Mouse (Mus musculus) neural tube, embryonic 14.5 days (tissue): Measurements from ENCODE around the gene Ptcd3. TPM values are rescaled to one million over a fixed set of nuclear protein-coding genes. Genes with fewer than 3 reads are reported as not detected.
"Not testable (repeated sequence)": the region's sequence is repeated elsewhere in the genome, so short reads cannot be mapped to it uniquely, and the experiment has no call there.

Source experiments
- ATAC-seq: fragments of 200-750 bp; cut with Nextera tagmentation; 2 replicates; pipeline ENCODE4 v1.8.0; 2017; ENCODE audit warnings: low read depth, mild to moderate bottlenecking, moderate TSS enrichment, moderate library complexity
- H3K27ac ChIP-seq: fragments of 300-500 bp; sonication (generic); 2 replicates; pipeline ENCODE4 v1.5.1; 2014; ENCODE audit warnings: low read depth, mild to moderate bottlenecking, control low read depth, low read length, moderate library complexity, mixed read lengths
- H3K27me3 ChIP-seq: fragments of 300-500 bp; sonication (generic); 2 replicates; pipeline ENCODE4 v1.6.1; 2014; ENCODE audit warnings: low read length; ENCODE audit not compliant: control insufficient read depth, insufficient read depth
- H3K36me3 ChIP-seq: fragments of 300-500 bp; sonication (generic); 2 replicates; pipeline ENCODE4 v1.6.1; 2014; ENCODE audit warnings: low read length, mixed read lengths; ENCODE audit not compliant: control insufficient read depth, insufficient read depth
- H3K4me1 ChIP-seq: fragments of 300-500 bp; sonication (generic); 2 replicates; pipeline ENCODE4 v1.6.1; 2014; ENCODE audit warnings: low read length; ENCODE audit not compliant: control insufficient read depth, insufficient read depth
- H3K4me2 ChIP-seq: fragments of 300-500 bp; sonication (generic); 2 replicates; pipeline ENCODE4 v1.6.1; 2014; ENCODE audit warnings: mild to moderate bottlenecking, low read depth, low read length, control low read depth
- H3K4me3 ChIP-seq: fragments of 300-500 bp; sonication (generic); 2 replicates; pipeline ENCODE4 v1.5.1; 2014; ENCODE audit warnings: low read depth, low read length, control low read depth, mixed read lengths
- H3K9ac ChIP-seq: fragments of 300-500 bp; sonication (generic); replicated peaks from 2 replicates; pipeline ENCODE4 v1.6.1; 2014; ENCODE audit warnings: low read depth, mild to moderate bottlenecking, control low read depth, low read length, mixed read lengths
- H3K9me3 ChIP-seq: fragments of 300-500 bp; sonication (generic); 2 replicates; pipeline ENCODE4 v1.6.1; 2016; ENCODE audit warnings: low read length; ENCODE audit not compliant: control insufficient read depth
- WGBS: fragments of 180-500 bp; shearing (Covaris S2); extraction: QIAGEN DNeasy Blood & Tissue Kit; methylation state at CpG from one replicate; pipeline ENCODE4 v1.1.7; 2014; 5-methylcytosine and 5-hydroxymethylcytosine counted together
- polyA plus RNA-seq: library from polyadenylated mRNA; unstranded; fragments of >200 nt; fragmentation: Nextera tagmentation; extraction: Ambion mirVana; gene quantifications from 2 replicates; pipeline ENCODE4 v1.2.1, GENCODE M21; 2014

Gene Ptcd3
- polyA plus RNA-seq, 1 experiment from 2014 or later = 98.9 TPM

DNA sequence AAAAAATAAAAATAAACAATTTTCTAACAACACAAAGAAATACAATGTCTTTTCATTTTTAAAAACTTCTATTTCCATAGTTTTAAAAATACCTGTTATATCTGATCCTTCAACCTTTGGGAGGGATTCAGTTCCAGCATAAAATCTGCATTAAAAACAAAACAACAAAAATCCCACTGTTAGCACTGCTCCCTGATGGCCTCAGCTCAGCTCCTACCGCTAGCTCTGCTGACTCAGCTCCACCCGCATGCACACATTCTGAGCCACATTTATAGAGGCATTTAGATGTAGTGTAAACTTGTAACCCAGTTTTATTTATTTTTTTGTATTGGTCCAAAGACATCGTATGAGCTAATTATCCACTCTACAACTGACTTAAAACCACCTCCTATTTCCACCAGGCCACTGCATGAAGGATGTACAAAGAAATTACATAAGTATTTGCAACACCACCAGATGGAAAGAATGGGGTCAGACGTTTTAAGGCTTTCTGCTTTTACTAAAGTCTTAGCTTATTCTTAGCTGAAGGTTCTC lies 781 bp downstream of the Ptcd3 start:
- Histone ChIP-seq H3K4me1 (peaks cover 3% of the 10 kb centered on the region; the same call in 1 of the 2 replicates), H3K4me2 (peak overlapping the region; percentile 60), H3K4me3 (peak overlapping the region; percentile 71), H3K9me3 (no peaks in the 10 kb centered on the region), H3K36me3 (peaks cover 29% of the 10 kb centered on the region), H3K9ac (peak overlapping the region; percentile 50), H3K27ac (no peak overlapping the region), H3K27me3 (no peaks in the 10 kb centered on the region)
- WGBS = 3% methylated on average over 4 of the region's 4 CpGs
- no peak for ATAC-seq

DNA sequence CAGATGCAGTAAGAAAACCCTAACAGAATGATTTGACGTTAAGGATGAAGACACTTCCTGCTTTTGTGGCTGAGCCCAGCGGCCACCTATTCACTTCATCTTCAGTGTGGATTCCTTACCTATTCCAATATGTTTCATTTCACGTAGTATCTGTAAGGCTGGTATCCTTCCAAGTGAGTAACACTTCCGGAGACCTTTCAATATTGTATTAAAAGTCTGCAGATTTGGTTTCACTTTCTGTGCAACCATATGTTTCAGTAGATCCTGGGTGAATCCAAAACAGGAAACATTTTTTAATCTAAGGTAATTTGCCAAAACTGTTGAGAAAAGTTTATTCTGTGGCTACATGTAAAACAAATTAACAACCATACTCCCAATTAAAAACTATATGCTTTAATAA lies 15.3 kb downstream of the Ptcd3 start:
- Histone ChIP-seq H3K4me1 (no peaks in the 10 kb centered on the region), H3K9ac (no peak overlapping the region), H3K27ac (no peak overlapping the region), H3K4me2 (no peak overlapping the region), H3K9me3 (no peaks in the 10 kb centered on the region), H3K4me3 (no peak overlapping the region), H3K27me3 (no peaks in the 10 kb centered on the region), H3K36me3 (peaks cover 80% of the 10 kb centered on the region)
- no peak for ATAC-seq
- 97% methylated on average over 4 of the region's 4 CpGs for WGBS

DNA sequence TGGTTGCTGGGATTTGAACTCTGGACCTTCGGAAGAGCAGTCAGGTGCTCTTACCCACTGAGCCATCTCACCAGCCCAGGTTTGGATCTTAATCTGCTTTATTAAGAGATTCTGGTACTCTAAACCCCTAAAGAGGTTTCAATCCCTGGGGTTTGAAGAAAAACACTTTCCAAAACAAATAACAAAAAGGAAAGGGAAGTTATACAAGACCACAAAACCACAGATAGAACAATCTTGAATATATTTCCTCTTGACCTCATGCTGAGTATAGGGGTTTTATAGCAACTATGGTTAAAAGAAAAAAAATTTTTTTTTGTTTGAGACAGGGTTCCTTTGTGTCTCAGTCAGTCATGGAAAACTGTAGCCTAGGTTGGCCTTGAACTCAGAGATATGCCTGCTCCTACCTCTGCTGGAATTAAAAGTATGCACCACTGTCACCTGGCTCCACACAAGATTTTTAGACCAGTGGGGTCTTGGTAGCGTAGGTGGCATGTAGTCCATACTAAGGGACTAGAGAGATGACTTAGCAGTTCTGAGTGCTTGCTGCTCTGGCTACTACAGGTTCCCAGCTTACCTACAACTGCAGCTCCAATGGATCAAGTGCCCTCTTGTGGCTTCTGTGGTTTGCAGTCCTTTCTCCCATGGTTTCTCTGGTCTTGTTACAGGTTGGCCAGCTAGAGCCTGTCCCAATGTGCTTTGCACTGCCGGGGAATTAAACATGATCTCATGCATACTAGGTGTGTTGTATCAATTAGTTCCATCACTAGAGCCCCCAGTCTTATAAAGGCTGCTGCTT lies 30.4 kb downstream of the Ptcd3 start:
- no peak overlapping the region for H3K9ac ChIP-seq
- no peak overlapping the region for H3K4me3 ChIP-seq
- ATAC-seq = no peak
- no peak overlapping the region for H3K27ac ChIP-seq
- 94% methylated on average over 3 of the region's 3 CpGs for WGBS
- H3K4me1 ChIP-seq = no peaks in the 10 kb centered on the region
- no peak overlapping the region for H3K4me2 ChIP-seq
- H3K27me3 ChIP-seq = no peaks in the 10 kb centered on the region
- H3K36me3 ChIP-seq = peaks cover 65% of the 10 kb centered on the region
- no peaks in the 10 kb centered on the region for H3K9me3 ChIP-seq

DNA sequence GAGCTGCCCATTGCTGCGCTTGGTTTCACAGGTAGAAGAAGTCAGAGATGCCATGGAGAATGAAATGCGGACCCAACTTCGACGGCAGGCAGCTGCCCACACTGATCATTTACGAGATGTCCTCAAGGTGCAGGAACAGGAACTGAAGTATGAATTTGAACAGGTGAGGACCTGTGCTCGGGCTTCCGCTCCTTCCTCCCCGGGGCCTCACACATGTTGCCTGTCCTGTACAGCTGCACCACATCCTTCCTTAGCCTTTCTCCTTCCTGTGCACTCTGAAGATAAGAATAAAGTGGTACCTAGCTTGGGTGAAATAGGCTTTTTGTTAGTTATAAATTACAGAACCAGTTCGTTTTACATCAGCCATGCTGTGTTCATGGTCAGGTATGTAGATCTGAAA lies 37.2 kb downstream of the Ptcd3 start:
- Histone ChIP-seq H3K9me3 (no peaks in the 10 kb centered on the region), H3K4me2 (no peak overlapping the region), H3K4me3 (no peak overlapping the region), H3K27ac (no peak overlapping the region), H3K36me3 (peaks cover 63% of the 10 kb centered on the region), H3K9ac (no peak overlapping the region), H3K4me1 (no peaks in the 10 kb centered on the region), H3K27me3 (no peaks in the 10 kb centered on the region)
- WGBS = 95% methylated on average over 9 of the region's 9 CpGs
- ATAC-seq = no peak

DNA sequence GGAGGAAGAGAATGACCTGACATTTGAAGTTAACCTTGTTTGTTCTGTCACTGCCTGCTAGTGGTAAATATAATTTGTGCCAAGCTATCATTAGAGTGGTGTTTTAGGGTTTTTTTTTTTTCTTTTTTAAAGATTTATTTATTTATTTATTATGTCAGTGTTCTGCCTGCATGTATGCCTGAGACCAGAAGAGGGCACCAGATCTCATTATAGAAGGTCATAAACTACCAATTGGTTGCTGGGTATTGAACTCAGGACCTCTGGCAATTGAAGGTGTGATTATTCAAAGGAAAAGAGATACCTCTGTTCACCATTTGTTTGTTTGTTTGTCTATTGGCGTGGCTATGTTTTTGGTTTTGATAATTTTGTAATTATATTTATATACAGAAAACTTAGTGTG lies 39.7 kb downstream of the Ptcd3 start:
- WGBS = 100% methylated on average over 1 of the region's 1 CpGs
- ATAC-seq = no peak

DNA sequence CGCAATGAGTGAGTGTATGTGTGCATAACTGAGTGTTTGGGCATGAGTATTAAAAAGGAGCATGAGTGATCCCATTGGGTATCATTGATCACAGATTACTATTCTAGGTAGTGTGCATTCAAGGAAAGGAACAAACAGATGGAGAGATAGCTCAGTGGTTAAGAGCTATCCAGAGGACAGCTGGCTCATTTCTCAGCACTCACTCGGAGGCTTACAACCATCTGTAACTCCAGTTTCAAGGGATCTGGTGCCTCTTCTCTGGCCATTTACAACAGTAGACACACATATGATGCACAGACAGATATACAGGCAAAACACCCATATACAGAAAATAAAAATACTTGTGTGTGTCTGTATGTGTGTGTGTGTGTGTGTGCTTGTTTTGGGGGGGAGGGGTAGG lies 40.8 kb downstream of the Ptcd3 start:
- Histone ChIP-seq H3K9ac (no peak overlapping the region), H3K9me3 (no peaks in the 10 kb centered on the region), H3K27ac (no peak overlapping the region), H3K4me2 (no peak overlapping the region), H3K4me1 (no peaks in the 10 kb centered on the region), H3K36me3 (peaks cover 63% of the 10 kb centered on the region), H3K27me3 (no peaks in the 10 kb centered on the region), H3K4me3 (no peak overlapping the region)
- no peak for ATAC-seq
- WGBS = 96% methylated on average over 2 of the region's 2 CpGs

More for the DNA sequence above, 39.7 kb downstream of the Ptcd3 start:
- Histone ChIP-seq H3K36me3 (peaks cover 63% of the 10 kb centered on the region), H3K4me2 (no peak overlapping the region), H3K27ac (no peak overlapping the region), H3K9ac (no peak overlapping the region), H3K4me1 (no peaks in the 10 kb centered on the region), H3K4me3 (no peak overlapping the region), H3K9me3 (no peaks in the 10 kb centered on the region), H3K27me3 (no peaks in the 10 kb centered on the region)

DNA sequence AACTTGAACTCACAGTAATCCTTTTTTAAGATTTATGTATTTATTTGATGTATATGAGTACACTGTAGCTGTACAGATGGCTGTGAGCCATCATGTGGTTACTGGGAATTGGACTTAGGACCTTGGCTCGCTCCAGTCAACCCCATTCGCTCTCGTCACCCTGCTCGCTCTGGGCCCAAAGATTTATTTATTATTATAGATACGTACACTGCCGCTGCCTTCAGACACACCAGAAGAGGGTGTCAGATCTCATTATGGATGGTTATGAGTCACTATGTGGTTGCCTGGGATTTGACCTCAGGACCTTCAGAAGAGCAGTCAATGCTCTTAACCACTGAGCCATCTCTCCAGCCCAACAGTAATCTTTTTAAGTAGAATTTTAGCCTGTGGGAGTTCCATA lies 61.6 kb downstream of the Ptcd3 start:
- not testable (repeated sequence) for H3K36me3 ChIP-seq, H3K27ac ChIP-seq, H3K9ac ChIP-seq, H3K9me3 ChIP-seq, H3K4me1 ChIP-seq, H3K4me3 ChIP-seq, ATAC-seq, H3K4me2 ChIP-seq, H3K27me3 ChIP-seq
- WGBS = 93% methylated on average over 6 of the region's 6 CpGs

DNA sequence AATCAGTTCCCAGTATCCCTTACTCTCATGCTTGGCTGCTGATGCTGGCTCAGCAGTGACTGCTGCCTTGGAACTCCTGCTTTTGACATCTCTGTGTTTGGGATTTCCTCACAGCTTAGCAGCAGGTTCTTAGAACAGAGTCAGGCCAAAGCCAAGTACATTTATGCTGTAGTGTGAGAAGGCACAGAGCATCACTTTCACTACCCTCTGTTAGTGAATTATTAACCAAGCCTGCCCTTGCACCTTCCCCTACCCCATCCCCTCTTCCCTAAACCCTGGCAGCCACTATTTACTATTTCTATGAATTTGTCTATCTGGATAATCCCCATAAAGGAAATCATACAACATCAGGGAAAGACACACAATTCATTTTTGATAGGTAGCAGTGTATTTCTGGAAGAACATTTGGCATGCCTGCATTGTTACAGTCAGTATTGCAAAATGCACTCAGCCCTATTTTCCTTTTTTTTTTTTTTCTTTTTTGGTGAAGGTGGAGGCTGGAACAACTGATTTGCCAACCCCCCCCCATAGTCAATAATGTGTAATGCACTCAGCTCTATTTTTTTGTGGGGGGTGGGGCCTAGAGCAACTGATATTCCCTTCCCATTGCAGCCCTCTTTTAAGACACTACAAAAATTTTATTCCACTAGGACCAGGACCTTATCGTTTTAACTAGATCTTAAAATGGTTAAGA lies 67.8 kb downstream of the Ptcd3 start:
- Histone ChIP-seq H3K27me3 (no peaks in the 10 kb centered on the region), H3K4me1 (no peaks in the 10 kb centered on the region), H3K9ac (no peak overlapping the region), H3K9me3 (no peaks in the 10 kb centered on the region), H3K36me3 (0 out of 2 replicates have a peak, but pooled peaks cover 2% of the 10 kb centered on the region), H3K4me2 (no peak overlapping the region), H3K4me3 (no peak overlapping the region), H3K27ac (no peak overlapping the region)
- ATAC-seq = no peak
- WGBS = 98% methylated on average over 1 of the region's 1 CpGs

DNA sequence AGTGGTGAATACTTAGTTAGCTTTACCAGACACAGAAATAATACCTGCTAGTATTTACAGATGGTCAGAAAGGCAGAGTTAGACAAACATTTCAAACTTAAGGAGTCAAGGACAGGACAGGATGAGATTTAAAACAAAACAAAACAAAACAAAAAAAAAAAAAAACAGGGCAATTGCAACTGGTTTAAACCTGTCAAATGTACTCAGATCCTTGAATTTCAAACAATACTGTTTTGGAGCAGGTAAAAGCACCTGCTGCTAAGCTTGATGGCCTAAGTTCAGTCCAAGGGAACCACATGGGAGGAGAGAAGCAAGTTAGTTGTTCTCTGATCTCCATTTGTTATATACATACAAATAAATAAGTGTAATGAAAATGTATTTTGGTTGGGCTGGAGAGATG lies 68.7 kb downstream of the Ptcd3 start:
- no peak for ATAC-seq
- H3K9ac ChIP-seq = no peak overlapping the region
- H3K27ac ChIP-seq = no peak overlapping the region
- H3K36me3 ChIP-seq = no peaks in the 10 kb centered on the region
- H3K4me2 ChIP-seq = no peak overlapping the region
- no peak overlapping the region for H3K4me3 ChIP-seq
- no peaks in the 10 kb centered on the region for H3K27me3 ChIP-seq
- H3K4me1 ChIP-seq = no peaks in the 10 kb centered on the region
- H3K9me3 ChIP-seq = no peaks in the 10 kb centered on the region
